Mouse (Mus musculus) ovary, adult 18-20 months (tissue): Measurements from ENCODE around the gene Fkbp11.

ENCODE experiments used
- DNase-seq: peaks from one replicate; pipeline ENCODE4 v3.0.0; 2022; ENCODE audit warnings: low spot score, mixed read lengths

Gene Fkbp11

DNA sequence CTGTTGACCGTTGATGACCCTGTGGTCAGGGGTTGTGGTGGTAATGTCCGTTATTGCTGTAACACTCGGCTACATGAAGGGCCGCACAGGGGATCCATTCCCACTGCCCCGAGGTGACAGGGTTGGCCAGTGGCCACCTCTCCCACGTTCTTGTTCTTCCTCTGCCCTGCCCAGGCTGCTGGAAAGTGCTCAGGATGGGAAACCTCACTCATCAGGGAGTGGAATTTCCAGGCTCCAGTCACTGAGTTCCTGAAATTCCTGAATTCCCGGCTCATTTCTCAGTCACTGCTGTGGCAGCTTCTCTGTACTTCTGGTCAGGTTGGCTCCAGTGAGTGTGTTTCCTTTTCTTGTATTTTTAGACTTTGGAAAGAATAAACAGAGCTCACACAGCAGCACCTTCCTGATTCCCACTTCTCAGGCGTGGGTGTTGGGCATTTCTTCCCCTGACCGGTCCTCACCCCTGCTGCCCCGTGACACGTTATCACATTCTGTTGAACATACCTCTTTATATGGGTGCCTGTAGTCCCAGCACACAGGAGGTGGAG, 35.8 kb downstream of the Fkbp11 start:
- DNase-seq = no peak

DNA sequence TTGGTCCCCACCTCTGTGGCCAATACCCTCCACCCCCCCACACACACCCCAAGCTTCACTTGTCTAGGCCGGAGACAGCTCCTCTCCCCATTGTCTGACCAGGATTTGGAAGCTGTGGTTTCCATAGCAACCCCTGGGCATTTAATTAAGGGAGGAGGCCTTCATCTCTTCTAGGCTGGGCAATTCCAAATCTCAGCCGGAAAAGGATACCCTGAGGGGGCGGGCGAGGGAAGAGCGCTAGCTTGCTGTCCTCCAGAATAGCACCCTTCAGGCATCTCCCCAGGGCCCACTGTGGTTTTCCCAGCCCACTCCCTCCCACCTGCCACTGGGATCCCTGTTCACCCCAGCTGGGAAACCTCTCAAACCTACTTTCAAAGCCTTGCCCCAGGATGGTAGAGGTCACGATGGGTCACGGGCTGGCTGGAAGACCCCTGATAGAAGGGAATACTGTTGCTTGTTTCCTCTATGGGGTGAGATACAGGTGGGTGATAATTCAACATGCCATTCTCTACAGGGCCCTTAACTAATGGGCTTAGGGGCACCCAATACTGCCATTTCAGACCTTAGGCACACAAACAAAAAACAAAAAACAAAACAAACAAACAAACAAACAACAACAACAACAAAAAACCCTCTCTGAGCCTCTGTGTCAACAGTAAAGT, 36.4 kb downstream of the Fkbp11 start:
- DNase-seq = no peak

DNA sequence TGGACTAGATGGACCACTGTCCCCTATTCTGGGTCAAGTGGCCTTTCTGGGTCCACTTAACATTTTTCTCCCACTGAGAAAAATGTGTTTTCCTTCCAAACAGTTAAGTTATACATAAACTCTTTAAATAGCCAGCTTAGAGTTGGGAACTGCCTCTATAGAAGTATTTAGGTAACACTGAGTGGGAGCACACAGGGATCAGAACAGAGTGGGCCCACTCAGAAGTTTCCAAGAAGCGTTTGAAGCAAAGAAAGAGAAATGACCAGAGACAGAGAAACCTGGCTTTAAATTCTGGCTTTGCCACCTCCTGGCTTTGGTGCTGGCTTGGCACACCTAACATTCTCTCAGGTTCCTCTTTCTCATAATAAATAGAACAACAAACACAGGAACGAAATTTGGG, 38.3 kb downstream of the Fkbp11 start:
- DNase-seq = no peak

DNA sequence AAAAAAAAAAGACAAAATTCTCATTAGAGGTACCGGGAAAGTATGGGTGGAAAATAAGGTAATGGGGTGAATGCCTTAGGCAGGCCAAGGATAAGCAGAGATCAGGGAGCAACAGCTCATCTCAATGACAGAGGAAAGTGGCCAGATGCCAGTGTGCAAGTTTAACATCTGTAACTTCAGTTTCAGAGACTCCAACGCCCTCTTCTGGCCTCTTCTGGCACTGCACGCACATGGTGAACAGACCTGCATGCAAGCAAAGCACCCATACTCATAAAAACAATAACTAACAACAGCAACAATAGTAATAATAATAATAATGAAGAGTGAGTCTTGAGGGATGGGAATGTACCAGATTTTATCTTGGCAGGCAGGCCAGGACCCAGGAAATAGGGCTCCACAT, 42.1 kb downstream of the Fkbp11 start:
- DNase-seq = no peak

DNA sequence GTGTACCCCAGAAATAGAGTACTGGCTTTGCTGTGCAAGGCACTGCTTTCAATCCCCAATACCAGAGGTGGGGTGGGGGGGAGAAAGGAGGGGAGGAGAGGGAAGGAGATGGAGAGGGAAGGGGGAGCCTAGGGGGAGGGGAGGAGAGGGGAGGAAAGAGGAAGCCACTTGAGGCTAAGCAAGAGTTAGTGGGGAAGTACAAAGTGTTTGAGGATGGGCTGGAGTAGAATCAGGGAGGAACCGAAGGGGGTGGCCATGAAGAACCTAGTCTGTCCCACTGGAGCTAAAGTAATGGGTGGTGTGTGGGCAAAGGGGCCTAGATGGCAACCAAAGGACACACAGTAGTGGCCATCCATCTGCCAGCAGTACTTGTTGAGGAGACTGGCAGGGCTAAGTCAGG, 44.3 kb downstream of the Fkbp11 start:
- no peak for DNase-seq

DNA sequence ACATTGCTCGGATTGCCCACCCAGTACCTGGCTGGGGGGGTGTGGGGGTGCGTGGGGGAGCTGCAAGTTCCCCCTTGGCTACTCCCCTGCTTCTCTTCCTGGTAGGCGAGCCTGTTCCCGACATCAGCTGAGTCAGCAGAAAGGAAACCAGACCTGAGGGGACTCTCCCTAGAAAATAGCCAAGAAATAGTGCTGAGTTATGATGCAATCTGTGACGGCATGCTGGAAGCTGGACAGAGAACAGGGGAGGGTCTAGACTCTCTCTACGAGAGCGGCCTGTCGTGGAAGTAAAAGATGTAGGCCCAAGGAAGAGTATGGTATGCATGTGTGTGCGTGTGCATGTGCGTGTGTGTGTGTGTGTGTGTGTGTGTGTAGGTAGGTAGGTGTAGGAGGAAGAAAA, 44.8 kb downstream of the Fkbp11 start:
- DNase-seq = no peak

DNA sequence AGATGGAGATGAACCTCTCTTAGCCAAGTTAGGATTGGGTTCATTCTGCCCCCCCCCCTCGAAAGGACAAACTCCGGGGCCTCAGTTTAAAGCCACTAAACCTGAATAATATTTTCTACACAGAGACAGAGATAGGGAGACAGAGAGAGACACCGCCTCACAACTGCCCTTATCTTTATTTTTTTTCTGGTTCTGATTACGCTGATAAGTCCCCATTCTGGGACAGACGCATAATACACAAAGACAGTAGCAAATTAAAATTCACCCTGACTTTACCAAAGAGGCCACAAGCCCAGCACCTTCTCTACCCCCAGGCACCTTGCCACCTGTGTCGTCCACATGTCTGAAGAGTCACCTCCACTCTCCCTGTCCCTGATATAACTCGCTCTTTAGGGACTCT, 46.4 kb downstream of the Fkbp11 start:
- DNase-seq = no peak

DNA sequence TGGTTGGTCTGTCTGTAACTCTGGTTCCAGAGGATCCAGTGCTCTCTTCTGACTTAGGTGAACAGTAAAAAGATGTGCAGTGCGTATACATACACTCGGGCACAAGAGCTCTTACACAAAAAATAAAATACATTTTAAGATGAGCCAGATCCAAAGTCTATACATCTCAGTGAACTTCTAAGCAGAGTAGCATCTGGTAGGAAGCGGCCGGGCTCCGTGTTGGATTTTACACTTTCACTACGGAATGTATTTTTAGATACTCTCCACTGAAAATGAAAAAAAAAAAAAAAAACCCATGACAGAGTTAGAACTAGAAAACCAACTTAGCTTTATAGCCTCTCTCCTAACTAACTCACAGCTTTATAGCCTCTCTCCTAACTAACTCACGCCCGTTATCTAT, 47.3 kb downstream of the Fkbp11 start:
- no peak for DNase-seq

DNA sequence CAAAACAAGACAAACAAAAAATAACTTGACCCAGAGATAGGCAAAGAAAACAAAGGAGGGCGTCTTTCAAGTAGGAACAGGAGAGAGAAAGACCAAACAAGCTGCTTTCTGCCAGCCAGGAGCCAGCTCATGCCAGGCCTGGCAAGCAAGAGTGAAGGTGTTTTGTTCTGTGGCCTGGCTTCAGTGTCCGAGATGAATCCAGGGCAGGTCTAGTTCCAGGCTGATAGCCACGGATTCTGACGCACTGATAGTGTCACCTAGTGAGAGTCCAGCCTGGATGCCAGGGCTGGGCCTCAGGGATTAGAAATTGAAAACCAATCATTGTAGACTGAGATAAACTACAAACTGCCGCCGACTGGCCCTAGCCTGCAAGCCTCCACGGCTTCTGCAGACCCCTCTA, 50.0 kb downstream of the Fkbp11 start:
- no peak for DNase-seq

DNA sequence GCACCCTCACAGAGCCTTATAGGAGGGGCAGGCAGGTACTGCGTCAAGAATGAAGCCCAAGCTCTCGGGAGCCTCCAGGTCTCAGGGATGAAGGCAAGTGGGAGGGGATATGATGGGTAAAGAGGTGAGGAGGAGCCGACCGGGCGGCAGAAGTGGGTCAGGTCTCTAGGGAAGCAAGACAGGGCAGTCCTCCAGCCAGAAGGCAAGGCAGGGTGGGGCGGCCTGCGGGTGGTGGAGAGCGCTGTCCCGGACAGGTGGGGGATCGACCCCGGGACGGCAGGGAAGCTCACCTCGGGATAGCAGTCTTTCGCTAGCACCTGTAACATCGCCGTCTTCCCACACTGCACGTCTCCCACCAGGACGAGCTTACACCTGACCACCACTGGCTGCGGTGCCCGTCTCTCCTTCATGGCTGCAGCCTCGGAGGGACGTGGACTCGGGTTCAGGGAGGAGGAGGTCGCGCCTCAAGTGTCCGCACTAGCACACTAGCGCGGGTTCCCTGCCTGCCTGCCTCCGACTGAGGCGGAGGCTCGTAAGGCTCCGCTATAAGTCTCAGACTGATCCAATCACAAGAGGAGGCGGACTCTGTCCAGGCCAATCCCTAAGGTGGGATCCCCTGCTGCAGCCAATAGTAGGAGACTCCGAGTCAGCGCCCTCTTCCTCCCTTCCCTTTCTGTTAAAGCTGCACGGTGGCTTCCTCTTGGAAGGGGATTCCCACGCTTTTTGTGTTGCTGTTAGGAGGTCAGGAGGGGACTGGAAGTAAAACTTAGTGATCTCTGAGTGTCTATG, 50.9 kb downstream of the Fkbp11 start, which contains the start of gene Rnd1:
Gene Rnd1 (minus strand): TSS at position 522 of the 789 bp plus-strand sequence.
- peak; percentile 73 for DNase-seq

DNA sequence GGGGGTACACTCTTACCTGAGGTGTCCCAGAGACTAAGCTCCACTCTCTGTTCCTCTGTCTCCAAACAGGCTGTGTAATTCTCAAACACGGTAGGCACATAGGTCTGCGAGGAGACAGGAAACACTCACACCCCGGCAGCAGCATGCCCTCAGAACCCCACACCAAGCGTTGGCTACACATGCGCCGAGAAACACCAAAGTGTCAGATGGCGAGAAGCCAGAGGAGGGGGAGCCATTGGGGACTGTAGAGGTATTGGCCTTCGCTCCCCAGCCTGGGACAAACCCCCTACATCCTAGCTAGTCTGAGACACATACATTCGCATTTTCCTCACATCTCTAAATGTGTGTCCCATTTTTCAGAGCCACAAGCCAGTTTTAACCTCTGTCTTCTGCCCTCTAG, 51.5 kb downstream of the Fkbp11 start:
- no peak for DNase-seq

DNA sequence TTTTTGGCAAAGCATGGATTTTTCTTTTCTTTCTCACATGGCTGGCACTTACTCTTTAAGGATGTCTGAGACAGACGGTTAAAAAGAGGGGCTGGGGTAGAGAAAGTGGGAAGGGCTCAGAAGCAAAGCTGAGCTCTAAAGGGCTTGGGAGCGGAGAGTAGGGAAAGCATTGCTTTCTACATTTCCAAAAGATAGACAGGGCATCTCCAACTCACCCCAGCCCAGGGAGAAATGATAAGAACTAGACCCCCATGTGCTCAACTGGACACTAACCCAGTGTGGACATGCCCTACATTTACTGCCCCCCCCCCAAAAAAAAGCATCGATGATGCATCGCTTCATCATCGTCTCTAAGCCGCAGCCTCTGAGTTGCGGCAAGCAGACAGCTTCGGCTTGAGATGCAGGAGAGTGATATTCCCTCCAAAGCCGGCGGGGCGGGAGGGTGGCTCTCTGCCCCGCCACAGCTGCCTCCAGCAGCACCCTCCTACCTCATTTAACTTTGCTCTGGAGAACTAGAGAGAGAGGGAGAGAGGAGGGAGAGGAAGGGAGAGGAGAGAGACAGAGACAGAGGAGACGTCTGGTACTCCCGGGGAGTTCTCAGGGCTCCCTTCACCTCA, 52.3 kb downstream of the Fkbp11 start:
- DNase-seq = no peak

DNA sequence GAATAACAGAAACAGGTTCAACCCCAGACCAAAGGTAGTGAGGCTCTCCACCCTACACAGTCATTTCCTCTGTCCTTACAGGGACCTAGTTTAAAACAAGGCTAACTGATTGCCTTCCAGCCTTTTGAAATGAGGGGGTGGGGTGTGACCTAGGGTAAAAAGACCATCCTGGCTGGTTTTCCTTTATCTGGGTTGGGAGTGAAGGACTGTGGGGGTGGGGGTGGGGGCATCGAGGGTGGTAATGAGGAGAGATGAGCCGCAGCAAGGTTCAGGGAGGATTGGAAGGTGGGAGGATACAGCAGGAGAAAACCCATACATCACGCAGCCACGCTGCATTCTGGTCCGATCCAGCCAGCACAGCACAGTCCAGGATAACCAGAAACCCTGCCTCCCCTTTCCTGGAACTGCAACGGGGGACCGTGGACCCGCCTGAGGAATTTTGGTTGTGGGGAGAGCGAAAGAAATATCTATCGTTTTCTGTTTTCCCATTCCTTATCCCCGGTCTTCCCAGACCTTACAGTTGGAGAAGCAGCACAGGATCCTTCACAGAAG, 52.9 kb downstream of the Fkbp11 start:
- DNase-seq = no peak
